Mouse (Mus musculus) intestine, embryonic 16.5 days (tissue): ENCODE measurements at regions not wholly inside any gene's neighbourhood (a gene's known extent, or its start where the extent isn't known, plus 50 kb on each side); places are given as distances from the start of the nearest gene placed in this dataset.

ENCODE experiments used
- ATAC-seq: fragments of 200-750 bp; cut with Nextera tagmentation; 2 replicates; pipeline ENCODE4 v1.8.0; 2017; ENCODE audit warnings: moderate TSS enrichment, moderate library complexity
- H3K27ac ChIP-seq: fragments of 300-500 bp; sonication (generic); 2 replicates; pipeline ENCODE4 v1.5.1; 2014; ENCODE audit warnings: mild to moderate bottlenecking, low read length
- H3K27me3 ChIP-seq: fragments of 300-500 bp; sonication (generic); replicated peaks from 2 replicates; pipeline ENCODE4 v1.6.1; 2014; ENCODE audit warnings: low read length, control low read depth, mixed read lengths; ENCODE audit not compliant: control insufficient read depth, insufficient read depth
- H3K36me3 ChIP-seq: fragments of 300-500 bp; sonication (generic); 2 replicates; pipeline ENCODE4 v1.6.1; 2014; ENCODE audit warnings: low read length, control low read depth; ENCODE audit not compliant: control insufficient read depth, insufficient read depth
- H3K4me1 ChIP-seq: fragments of 300-500 bp; sonication (generic); 2 replicates; pipeline ENCODE4 v1.6.1; 2014; ENCODE audit warnings: low read length, control low read depth, mixed read lengths; ENCODE audit not compliant: control insufficient read depth, insufficient read depth
- H3K4me2 ChIP-seq: fragments of 300-500 bp; sonication (generic); 2 replicates; pipeline ENCODE4 v1.6.1; 2014; ENCODE audit warnings: low read depth, low read length, control low read depth
- H3K4me3 ChIP-seq: fragments of 300-500 bp; sonication (generic); 2 replicates; pipeline ENCODE4 v1.5.1; 2014; ENCODE audit warnings: mild to moderate bottlenecking, low read length
- H3K9ac ChIP-seq: fragments of 300-500 bp; sonication (generic); 2 replicates; pipeline ENCODE4 v1.6.1; 2014; ENCODE audit warnings: low read depth, low read length
- H3K9me3 ChIP-seq: fragments of 300-500 bp; sonication (generic); 2 replicates; pipeline ENCODE4 v1.6.1; 2016; ENCODE audit warnings: low read length, control low read depth; ENCODE audit not compliant: control insufficient read depth
- WGBS: fragments of 180-500 bp; shearing (Covaris S2); extraction: QIAGEN DNeasy Blood & Tissue Kit; methylation state at CpG from one replicate; pipeline ENCODE4 v1.1.7; 2014; 5-methylcytosine and 5-hydroxymethylcytosine counted together

DNA sequence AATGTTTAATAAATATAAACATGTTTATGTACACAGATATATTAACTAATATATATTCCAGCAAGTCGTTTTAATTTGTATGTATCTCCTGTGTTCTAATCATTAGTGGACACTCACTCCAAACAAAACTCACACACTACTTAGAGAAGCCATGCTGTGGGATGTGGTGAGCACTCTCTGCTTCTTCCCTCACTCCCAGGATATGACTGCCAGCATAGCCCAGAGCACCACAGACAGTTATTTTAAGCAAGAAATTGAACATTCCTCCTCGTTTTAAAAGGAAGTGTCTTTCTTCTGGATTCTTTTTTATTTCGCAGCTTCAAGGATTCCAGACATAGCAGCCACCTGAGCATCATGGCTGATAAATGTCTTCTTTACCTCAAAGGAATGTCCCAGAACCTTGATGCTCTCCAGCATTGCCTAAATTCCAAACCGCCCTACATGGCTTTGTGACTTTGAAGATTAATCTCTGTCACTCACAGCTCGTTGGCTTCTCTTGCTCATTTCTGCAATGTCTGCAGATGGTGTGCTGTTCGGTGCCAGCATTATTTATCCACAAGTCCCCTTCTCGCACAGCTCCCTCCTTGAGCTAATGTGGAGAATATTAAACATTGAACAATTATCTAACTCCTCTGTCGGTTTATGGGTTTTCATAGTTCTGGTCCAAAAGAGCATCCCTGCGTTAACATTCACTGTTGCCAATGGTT lies 992.3 kb upstream of the Gm7489 start:
- no peak overlapping the region for H3K9ac ChIP-seq
- 54% methylated on average over 9 of the region's 9 CpGs for WGBS
- H3K36me3 ChIP-seq: no peaks in the 10 kb centered on the region
- H3K4me3 ChIP-seq: no peak overlapping the region
- H3K4me1 ChIP-seq: no peaks in the 10 kb centered on the region
- ATAC-seq: no peak
- no peaks in the 10 kb centered on the region for H3K9me3 ChIP-seq
- no peaks in the 10 kb centered on the region for H3K27me3 ChIP-seq
- no peak overlapping the region for H3K27ac ChIP-seq
- no peak overlapping the region for H3K4me2 ChIP-seq

DNA sequence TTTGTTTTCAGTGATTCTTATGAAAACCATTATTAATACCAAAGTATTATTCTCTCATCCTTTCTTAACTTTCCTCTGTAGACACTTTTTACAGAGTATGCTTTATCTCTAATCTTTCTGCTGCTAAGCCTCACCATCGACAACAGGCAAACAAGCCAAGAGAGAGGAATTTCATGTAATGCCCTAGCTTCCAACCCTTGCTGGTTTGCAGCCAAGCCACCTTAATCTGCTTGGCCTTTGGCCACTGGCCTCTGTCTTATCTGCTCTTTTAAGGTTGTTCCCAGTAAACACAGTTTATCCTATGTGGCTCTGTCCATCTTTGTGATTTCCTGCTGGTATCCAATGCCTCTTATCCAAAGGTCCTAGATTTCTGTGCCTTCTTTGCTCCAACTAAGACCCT lies 986.6 kb upstream of the Gm7489 start:
- 57% methylated on average over 1 of the region's 1 CpGs for WGBS
- H3K9me3 ChIP-seq: no peaks in the 10 kb centered on the region
- H3K4me2 ChIP-seq: no peak overlapping the region
- no peaks in the 10 kb centered on the region for H3K27me3 ChIP-seq
- no peak for ATAC-seq
- H3K36me3 ChIP-seq: no peaks in the 10 kb centered on the region
- no peak overlapping the region for H3K9ac ChIP-seq
- no peaks in the 10 kb centered on the region for H3K4me1 ChIP-seq
- H3K27ac ChIP-seq: no peak overlapping the region
- H3K4me3 ChIP-seq: no peak overlapping the region

DNA sequence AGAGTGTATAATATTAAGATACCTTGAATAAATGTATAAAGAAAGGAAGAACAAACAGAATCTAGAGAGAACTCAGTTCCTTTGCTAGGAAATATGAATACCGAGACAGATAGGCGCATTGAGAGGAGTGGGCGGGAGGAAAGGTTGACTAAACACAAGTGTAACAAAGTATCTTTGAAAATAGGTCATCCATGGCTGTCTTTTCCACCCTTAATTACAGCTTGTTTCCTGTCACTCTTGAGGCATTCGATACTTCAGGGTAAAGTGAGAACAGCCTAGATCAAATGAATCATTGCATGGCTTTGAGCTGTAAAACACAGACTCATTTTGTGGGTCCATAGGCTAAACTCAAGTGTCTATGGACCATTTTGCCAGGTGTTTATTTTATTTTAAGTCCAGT lies 985.3 kb upstream of the Gm7489 start:
- no peak overlapping the region for H3K27ac ChIP-seq
- no peak overlapping the region for H3K4me3 ChIP-seq
- no peaks in the 10 kb centered on the region for H3K4me1 ChIP-seq
- H3K9me3 ChIP-seq: no peaks in the 10 kb centered on the region
- H3K9ac ChIP-seq: no peak overlapping the region
- H3K4me2 ChIP-seq: no peak overlapping the region
- no peaks in the 10 kb centered on the region for H3K27me3 ChIP-seq
- no peak for ATAC-seq
- 94% methylated on average over 4 of the region's 4 CpGs for WGBS
- no peaks in the 10 kb centered on the region for H3K36me3 ChIP-seq

DNA sequence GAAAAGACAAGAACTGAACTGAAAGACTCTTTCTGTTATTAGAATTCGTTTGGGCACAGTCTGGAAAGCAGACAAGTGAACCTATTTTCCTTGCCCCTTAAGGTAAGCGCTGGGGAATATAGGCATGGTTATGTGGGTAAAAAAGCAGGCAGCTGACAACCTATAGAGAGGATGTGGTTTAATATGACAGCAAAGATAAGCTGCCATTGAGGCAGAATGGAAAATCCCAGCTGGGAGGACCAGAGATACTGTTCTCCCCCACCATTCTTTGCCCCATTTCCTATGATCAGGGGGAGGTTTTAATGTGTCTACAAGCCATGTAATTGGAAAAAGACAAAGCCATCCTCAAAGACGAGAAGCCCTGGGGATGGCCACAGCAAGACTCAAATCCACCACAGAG lies 984.9 kb upstream of the Gm7489 start:
- no peaks in the 10 kb centered on the region for H3K9me3 ChIP-seq
- no peak for ATAC-seq
- no peak overlapping the region for H3K27ac ChIP-seq
- no peaks in the 10 kb centered on the region for H3K4me1 ChIP-seq
- no peak overlapping the region for H3K4me2 ChIP-seq
- WGBS: 76% methylated on average over 3 of the region's 3 CpGs
- no peaks in the 10 kb centered on the region for H3K27me3 ChIP-seq
- H3K9ac ChIP-seq: no peak overlapping the region
- H3K36me3 ChIP-seq: no peaks in the 10 kb centered on the region
- no peak overlapping the region for H3K4me3 ChIP-seq

DNA sequence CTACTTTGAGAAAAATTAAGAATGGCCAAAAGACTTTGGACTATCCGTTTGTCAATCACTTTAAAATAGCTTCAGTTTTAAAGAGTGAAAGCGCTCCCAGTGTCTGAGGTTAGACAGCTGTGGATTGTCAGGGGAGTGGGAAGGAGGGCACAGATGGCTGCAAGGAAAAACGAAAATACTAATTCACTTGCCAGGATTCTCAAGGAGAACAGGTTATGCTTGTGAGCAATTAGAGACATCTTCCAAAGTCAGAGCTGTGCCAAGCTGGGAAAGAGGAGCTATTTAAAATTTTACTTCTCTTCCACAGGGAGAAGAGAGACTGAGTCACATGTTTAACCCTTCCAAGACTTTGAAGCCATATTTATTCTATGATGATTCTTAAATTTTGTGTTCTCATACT lies 979.5 kb upstream of the Gm7489 start:
- ATAC-seq: no peak
- H3K27ac ChIP-seq: no peak overlapping the region
- no peak overlapping the region for H3K4me2 ChIP-seq
- no peak overlapping the region for H3K9ac ChIP-seq
- no peaks in the 10 kb centered on the region for H3K9me3 ChIP-seq
- WGBS: 79% methylated on average over 3 of the region's 3 CpGs
- no peaks in the 10 kb centered on the region for H3K36me3 ChIP-seq
- H3K4me1 ChIP-seq: no peaks in the 10 kb centered on the region
- H3K4me3 ChIP-seq: no peak overlapping the region
- H3K27me3 ChIP-seq: no peaks in the 10 kb centered on the region

DNA sequence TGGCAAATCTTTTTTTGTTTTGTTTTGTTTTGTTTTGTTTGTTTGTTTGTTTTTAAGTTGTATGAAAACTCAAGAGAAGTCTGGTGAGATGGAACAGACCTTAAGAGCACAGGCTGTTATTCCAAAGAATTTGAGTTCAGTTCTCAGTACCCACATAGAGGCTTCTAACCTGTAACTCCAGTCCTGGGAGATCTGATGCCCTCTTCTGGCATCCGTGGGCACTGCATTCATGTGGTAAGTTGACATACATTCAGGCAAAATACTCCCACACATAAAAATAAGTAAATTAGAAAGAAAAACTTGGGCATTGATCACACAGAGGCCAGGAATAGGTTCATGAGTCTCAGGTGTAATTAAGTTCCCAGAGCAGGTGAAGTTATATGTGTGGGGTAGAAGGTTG lies 977.5 kb upstream of the Gm7489 start:
- no peak for ATAC-seq
- H3K4me1 ChIP-seq: no peaks in the 10 kb centered on the region
- WGBS: 32% methylated on average over 1 of the region's 1 CpGs
- H3K36me3 ChIP-seq: no peaks in the 10 kb centered on the region
- no peak overlapping the region for H3K4me2 ChIP-seq
- H3K9me3 ChIP-seq: no peaks in the 10 kb centered on the region
- no peak overlapping the region for H3K4me3 ChIP-seq
- H3K9ac ChIP-seq: no peak overlapping the region
- no peak overlapping the region for H3K27ac ChIP-seq
- no peaks in the 10 kb centered on the region for H3K27me3 ChIP-seq

DNA sequence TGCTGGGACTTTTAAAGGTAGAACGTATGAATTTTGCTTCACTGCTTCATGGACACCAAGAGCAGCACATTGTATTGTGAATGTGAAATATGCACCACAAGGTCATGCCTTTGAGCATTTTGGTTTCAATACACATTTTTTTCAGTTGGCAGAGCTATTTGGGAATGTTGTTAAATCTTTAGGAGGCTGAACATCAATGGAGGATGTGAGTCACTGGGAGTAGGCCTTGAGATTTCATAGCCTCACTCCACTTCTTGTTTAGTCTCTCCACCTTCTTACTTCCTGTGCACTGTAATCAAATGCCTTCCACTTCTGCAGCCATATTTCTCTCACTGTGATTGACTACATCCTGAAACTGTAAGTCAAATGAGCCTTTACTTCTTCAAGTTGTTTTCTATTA lies 962.4 kb upstream of the Gm7489 start:
- Histone ChIP-seq H3K27ac (no peak overlapping the region), H3K4me3 (no peak overlapping the region), H3K9me3 (no peaks in the 10 kb centered on the region), H3K4me1 (no peaks in the 10 kb centered on the region), H3K27me3 (no peaks in the 10 kb centered on the region), H3K36me3 (no peaks in the 10 kb centered on the region), H3K9ac (no peak overlapping the region), H3K4me2 (no peak overlapping the region)
- WGBS: 88% methylated on average over 1 of the region's 1 CpGs
- no peak for ATAC-seq

DNA sequence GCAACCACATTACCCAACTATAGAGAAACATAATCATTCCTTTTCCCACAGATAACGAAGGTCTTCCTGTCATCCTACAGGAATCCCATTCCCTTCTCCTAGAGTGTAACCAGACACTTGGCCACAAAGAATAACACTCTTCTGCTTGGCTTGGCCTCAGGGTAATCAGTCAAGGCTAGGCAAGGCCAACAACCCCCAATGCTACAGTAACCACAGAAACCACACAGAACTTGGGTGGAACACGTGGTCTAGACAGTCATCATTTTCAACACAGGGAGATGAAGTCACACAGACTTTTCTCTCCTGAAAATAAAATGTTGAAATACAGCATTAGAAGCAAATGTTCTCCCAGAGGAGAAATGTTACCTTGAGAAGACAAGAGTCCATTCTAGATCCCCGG lies 956.3 kb upstream of the Gm7489 start:
- Histone ChIP-seq H3K4me2 (no peak overlapping the region), H3K27me3 (no peaks in the 10 kb centered on the region), H3K4me3 (no peak overlapping the region), H3K9me3 (no peaks in the 10 kb centered on the region), H3K36me3 (no peaks in the 10 kb centered on the region), H3K9ac (no peak overlapping the region), H3K27ac (no peak overlapping the region), H3K4me1 (no peaks in the 10 kb centered on the region)
- ATAC-seq: peak; percentile 59; the same call in 1 of the 2 replicates
- WGBS: 47% methylated on average over 3 of the region's 3 CpGs

DNA sequence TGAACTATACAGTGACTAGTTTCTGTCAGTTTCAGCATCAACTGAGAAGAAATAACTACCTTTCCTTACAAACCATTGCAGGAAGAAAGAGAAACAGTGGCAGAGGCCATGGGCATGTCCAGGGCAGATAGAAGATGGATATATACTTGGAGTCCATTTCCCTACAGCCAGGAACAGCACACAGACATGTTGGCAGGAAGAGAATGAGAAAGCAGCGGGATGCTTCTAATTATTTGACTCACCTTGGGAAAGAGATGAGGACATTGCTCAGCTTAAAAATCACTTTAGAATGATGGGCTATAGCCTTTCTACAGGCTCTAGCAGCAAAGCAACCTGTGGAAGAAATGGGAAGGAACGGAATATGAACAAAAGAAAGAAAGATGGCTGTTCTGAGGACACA lies 947.6 kb upstream of the Gm7489 start:
- no peak overlapping the region for H3K27ac ChIP-seq
- WGBS: 89% methylated on average over 2 of the region's 2 CpGs
- H3K36me3 ChIP-seq: no peaks in the 10 kb centered on the region
- H3K4me3 ChIP-seq: no peak overlapping the region
- ATAC-seq: no peak
- no peaks in the 10 kb centered on the region for H3K9me3 ChIP-seq
- no peak overlapping the region for H3K9ac ChIP-seq
- no peak overlapping the region for H3K4me2 ChIP-seq
- H3K27me3 ChIP-seq: no peaks in the 10 kb centered on the region
- no peaks in the 10 kb centered on the region for H3K4me1 ChIP-seq

DNA sequence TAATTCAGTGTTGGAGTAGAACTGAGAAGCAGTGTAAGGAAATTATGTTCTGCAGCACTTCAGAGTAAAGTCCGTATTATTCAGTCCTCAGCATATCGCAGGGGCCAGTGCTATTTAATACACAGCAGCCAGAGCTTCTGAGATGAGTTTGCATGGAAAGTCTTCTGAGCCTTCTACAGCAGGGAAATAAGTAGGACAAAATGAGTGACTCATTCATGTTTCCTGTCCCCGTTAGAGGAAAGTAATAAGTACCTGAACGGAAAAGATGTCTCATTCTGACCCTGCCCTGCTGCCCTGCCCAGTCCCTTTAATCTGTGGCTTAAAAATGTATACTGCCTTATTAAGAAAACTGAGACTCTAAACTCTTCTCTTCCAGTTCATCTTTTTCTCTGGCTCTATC lies 940.1 kb upstream of the Gm7489 start:
- Histone ChIP-seq H3K9me3 (no peaks in the 10 kb centered on the region), H3K4me2 (no peak overlapping the region), H3K4me1 (no peaks in the 10 kb centered on the region), H3K27ac (no peak overlapping the region), H3K4me3 (no peak overlapping the region), H3K27me3 (no peaks in the 10 kb centered on the region), H3K9ac (no peak overlapping the region), H3K36me3 (no peaks in the 10 kb centered on the region)
- WGBS: 84% methylated on average over 4 of the region's 4 CpGs
- ATAC-seq: no peak
